Mouse (Mus musculus) embryonic facial prominence, embryonic 11.5 days (tissue): ENCODE measurements around the gene Dmgdh. TPM values are rescaled to one million over a fixed set of nuclear protein-coding genes. Genes with fewer than 3 reads are reported as not detected.

Source experiments
- ATAC-seq: fragments of 200-750 bp; cut with Nextera tagmentation; replicated peaks from 2 replicates; pipeline ENCODE4 v1.8.0; 2017; ENCODE audit warnings: low read depth; ENCODE audit not compliant: insufficient number of reproducible peaks, low FRiP score, low TSS enrichment
- DNase-seq: peaks from one replicate; pipeline ENCODE4 v3.0.0-alpha.2; 2015; ENCODE audit warnings: low spot score
- H3K27ac ChIP-seq: fragments of 300-500 bp; sonication (generic); replicated peaks from 2 replicates; pipeline ENCODE4 v1.5.1; 2014; ENCODE audit warnings: mild to moderate bottlenecking, low read depth, low read length, control low read depth
- H3K27me3 ChIP-seq: fragments of 300-500 bp; sonication (generic); 2 replicates; pipeline ENCODE4 v1.6.1; 2014; ENCODE audit warnings: mild to moderate bottlenecking, low read length, moderate library complexity, mixed read lengths; ENCODE audit not compliant: control insufficient read depth, insufficient read depth
- H3K36me3 ChIP-seq: fragments of 300-500 bp; sonication (generic); replicated peaks from 2 replicates; pipeline ENCODE4 v1.6.1; 2014; ENCODE audit warnings: low read depth, mild to moderate bottlenecking, low read length, moderate library complexity, mixed read lengths; ENCODE audit not compliant: control insufficient read depth, insufficient read depth
- H3K4me1 ChIP-seq: fragments of 300-500 bp; sonication (generic); 2 replicates; pipeline ENCODE4 v1.6.1; 2014; ENCODE audit warnings: low read length, mixed read lengths; ENCODE audit not compliant: control insufficient read depth, insufficient read depth
- H3K4me2 ChIP-seq: fragments of 300-500 bp; sonication (generic); 2 replicates; pipeline ENCODE4 v1.6.1; 2014; ENCODE audit warnings: low read depth, mild to moderate bottlenecking, control low read depth, low read length, moderate library complexity
- H3K4me3 ChIP-seq: fragments of 300-500 bp; sonication (generic); 2 replicates; pipeline ENCODE4 v1.5.1; 2014; ENCODE audit warnings: low read depth, low read length, control low read depth
- H3K9ac ChIP-seq: fragments of 300-500 bp; sonication (generic); replicated peaks from 2 replicates; pipeline ENCODE4 v1.6.1; 2014; ENCODE audit warnings: mild to moderate bottlenecking, control low read depth, low read length
- H3K9me3 ChIP-seq: fragments of 300-500 bp; sonication (generic); replicated peaks from 2 replicates; pipeline ENCODE4 v1.6.1; 2016; ENCODE audit warnings: mild to moderate bottlenecking, low read length, inconsistent platforms, mixed read lengths; ENCODE audit not compliant: control insufficient read depth
- WGBS: fragments of 180-500 bp; shearing (Covaris S2); extraction: QIAGEN DNeasy Blood & Tissue Kit; methylation state at CpG from one replicate; pipeline ENCODE4 v1.1.7; 2014; 5-methylcytosine and 5-hydroxymethylcytosine counted together
- polyA plus RNA-seq: library from polyadenylated mRNA; unstranded; fragments of >200 nt; fragmentation: Nextera tagmentation; extraction: Ambion mirVana; gene quantifications from 2 replicates; pipeline ENCODE4 v1.2.1, GENCODE M21; 2014

The Dmgdh gene
- polyA plus RNA-seq: 0.07 TPM in 1 of 2 replicates, not detected in the other

GRCm38 (mm10) chr13:93674131-93674561 is at the start of gene Dmgdh, which contains the start of gene Bhmt2:
Gene Dmgdh, plus strand, starts transcription at chr13:93674433.
Gene Bhmt2, minus strand, starts transcription at chr13:93674302.
- 6% methylated on average over 24 of the region's 31 CpGs for WGBS
- ATAC-seq (no peak), DNase-seq (no peak)
- Histone ChIP-seq H3K36me3 (no peaks in the 10 kb centered on the region), H3K27ac (no peak within 1 kb of the TSS), H3K27me3 (peaks cover 4% of the 10 kb centered on the region; the same call in 1 of the 2 replicates), H3K4me1 (no peaks in the 10 kb centered on the region), H3K4me2 (peak within 1 kb of the TSS; percentile 30), H3K9ac (no peak within 1 kb of the TSS; the same call in 1 of the 2 replicates), H3K4me3 (0 out of 2 replicates have a peak within 1 kb of the TSS, but pooled peaks have one; percentile 8), H3K9me3 (no peaks in the 10 kb centered on the region)

DNA sequence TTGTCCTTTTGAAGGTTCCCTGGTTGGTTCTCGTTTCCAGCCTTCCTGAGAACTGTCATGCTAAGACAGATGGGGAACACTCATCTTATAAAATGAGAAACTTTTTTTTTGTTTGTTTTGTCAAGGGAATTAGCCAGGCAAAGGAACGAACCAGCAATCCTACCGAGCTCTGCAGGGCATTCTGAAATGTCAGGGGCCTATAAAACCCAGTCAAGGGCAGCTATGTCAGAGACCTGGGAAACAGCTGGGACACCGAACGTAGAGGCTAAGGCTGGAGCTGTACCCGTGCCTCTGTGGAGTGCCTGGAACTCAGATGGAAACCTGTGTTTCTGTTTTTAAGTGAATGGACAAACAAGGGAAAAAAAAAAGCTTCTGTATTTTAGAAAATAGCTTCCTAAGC is 45.4 kb upstream of the Dmgdh start:
- no peaks in the 10 kb centered on the region for H3K4me1 ChIP-seq
- H3K27ac ChIP-seq: no peak overlapping the region
- H3K4me2 ChIP-seq: no peak overlapping the region
- DNase-seq (no peak), ATAC-seq (no peak)
- H3K4me3 ChIP-seq: no peak overlapping the region
- no peak overlapping the region for H3K9ac ChIP-seq
- no peaks in the 10 kb centered on the region for H3K36me3 ChIP-seq
- no peaks in the 10 kb centered on the region for H3K27me3 ChIP-seq
- 23% methylated on average over 6 of the region's 6 CpGs for WGBS
- H3K9me3 ChIP-seq: no peaks in the 10 kb centered on the region

DNA sequence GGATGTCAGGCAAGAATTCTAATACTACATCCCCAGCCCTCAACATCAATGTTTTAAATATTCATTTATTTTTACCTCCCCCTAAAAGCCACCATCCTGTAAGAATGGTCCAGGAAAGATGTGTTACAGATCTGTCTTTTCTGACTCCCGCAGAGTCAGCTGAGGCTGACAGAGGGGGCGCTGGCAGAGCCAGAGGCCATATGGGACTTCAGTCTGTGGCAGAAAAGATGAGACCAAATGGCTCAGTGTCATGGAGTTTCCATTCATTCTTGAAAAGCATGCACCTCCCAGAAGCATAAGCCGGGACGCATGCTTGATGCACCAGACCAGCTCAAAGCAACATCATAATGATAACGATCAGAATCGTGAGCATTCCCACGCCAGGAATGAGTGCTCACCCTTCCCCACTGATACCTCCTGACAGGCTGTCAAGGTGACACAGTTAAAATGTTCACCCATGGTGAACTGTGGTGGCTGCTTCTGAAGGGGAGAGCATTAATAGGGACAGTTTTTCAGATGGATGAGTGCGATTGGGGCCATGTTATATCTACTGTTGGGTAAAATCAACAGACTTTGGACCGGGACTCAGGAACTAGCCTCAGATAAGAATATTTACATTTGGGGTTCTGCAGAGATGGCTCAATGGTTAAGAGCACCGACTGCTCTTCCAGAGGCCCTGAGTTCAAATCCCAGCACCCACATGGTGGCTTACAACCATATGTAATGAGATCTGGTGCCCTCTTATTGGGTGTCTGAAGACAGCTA is 43.1 kb upstream of the Dmgdh start:
- no peak overlapping the region for H3K27ac ChIP-seq
- H3K4me3 ChIP-seq: no peak overlapping the region
- no peak overlapping the region for H3K9ac ChIP-seq
- no peaks in the 10 kb centered on the region for H3K4me1 ChIP-seq
- no peaks in the 10 kb centered on the region for H3K9me3 ChIP-seq
- H3K4me2 ChIP-seq: no peak overlapping the region
- DNase-seq: no peak
- no peaks in the 10 kb centered on the region for H3K36me3 ChIP-seq
- H3K27me3 ChIP-seq: no peaks in the 10 kb centered on the region
- no peak for ATAC-seq
- 84% methylated on average over 10 of the region's 10 CpGs for WGBS

- Histone ChIP-seq H3K4me2 (no peak overlapping the region), H3K4me1 (no peaks in the 10 kb centered on the region), H3K27ac (no peak overlapping the region), H3K4me3 (no peak overlapping the region), H3K36me3 (no peaks in the 10 kb centered on the region), H3K9ac (no peak overlapping the region), H3K9me3 (no peaks in the 10 kb centered on the region), H3K27me3 (no peaks in the 10 kb centered on the region)
- DNase-seq (no peak), ATAC-seq (no peak)
- 81% methylated on average over 5 of the region's 5 CpGs for WGBS
Measured at GRCm38 (mm10) chr13:93632927-93633326, 41.3 kb upstream of the Dmgdh start.

DNA sequence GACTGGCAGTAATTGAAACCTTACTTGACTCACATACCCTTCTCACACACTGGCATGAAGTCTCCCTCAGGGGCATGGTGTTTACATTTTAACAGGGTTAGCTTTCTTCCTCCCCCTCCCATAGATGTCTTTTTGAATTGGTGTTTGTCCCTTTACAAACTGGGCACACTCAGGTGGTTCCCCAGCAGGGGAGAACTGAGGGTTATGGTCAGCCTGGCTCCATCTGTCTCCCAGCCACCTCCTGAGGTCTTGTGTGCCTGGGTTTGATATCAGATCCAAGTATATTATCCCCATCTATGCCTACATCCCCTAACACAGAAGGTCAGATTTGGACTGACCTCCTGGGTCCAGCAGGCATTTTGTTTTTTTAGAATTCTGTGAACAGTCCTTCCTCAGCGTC is 37.7 kb upstream of the Dmgdh start:
- H3K4me3 ChIP-seq: no peak overlapping the region
- no peaks in the 10 kb centered on the region for H3K4me1 ChIP-seq
- H3K27ac ChIP-seq: no peak overlapping the region
- WGBS: 61% methylated on average over 1 of the region's 1 CpGs
- H3K9ac ChIP-seq: no peak overlapping the region
- no peaks in the 10 kb centered on the region for H3K27me3 ChIP-seq
- ATAC-seq (no peak), DNase-seq (no peak)
- no peaks in the 10 kb centered on the region for H3K36me3 ChIP-seq
- H3K4me2 ChIP-seq: no peak overlapping the region
- H3K9me3 ChIP-seq: no peaks in the 10 kb centered on the region

DNA sequence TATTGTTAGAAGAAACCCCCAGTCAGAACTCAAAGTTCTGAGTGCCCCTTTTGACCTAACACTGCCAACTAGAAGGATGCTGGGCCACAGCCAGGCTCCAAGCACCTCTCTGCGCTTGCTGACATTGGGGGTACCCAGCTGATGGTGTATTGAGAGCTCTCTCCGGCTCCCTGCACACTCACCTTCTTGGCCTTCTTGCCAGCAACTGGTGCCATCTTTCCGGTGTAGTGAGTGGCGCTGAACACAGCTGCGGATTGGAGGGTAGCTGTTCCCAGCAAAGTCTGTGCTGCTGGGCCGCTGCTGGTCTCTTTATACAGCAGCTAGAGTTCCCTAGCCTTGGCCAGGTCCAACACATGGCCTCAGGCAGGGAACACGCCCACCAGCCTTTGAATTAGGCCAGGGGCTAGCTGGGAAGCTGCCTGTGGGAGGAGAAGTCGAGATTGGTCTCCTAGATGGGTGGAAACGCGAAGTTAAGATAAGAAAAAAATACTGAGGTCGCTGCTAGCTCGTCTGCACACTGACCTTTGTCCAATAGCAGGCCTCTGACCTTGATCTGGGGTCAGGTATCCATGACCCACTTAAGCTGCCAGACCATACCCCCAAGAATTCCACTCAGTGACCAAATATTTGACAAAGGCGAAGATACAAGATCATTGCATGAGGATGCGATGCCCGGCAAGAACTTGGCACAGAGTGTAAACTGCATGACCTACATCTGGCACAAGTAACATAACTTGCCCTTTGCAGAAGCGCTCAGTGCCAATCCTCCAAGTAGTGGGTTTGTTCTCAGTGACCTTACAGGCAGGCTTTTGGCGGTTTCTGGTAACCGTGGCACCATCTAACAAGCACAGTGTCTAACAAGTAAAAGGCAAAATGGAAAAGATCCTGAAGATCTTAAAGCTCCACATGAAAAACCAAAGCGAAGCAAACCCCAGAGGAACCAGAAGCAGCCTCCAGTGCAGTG is 36.7 kb upstream of the Dmgdh start, which contains the start of gene Bhmt:
Gene Bhmt, minus strand, starts transcription at position 680 of the 964 bp plus-strand sequence.
- no peak for DNase-seq
- no peak within 1 kb of the TSS for H3K9ac ChIP-seq
- no peak within 1 kb of the TSS for H3K27ac ChIP-seq
- no peaks in the 10 kb centered on the region for H3K9me3 ChIP-seq
- no peaks in the 10 kb centered on the region for H3K36me3 ChIP-seq
- WGBS: 65% methylated on average over 19 of the region's 19 CpGs
- H3K27me3 ChIP-seq: no peaks in the 10 kb centered on the region
- no peak within 1 kb of the TSS for H3K4me3 ChIP-seq
- no peak for ATAC-seq
- H3K4me1 ChIP-seq: no peaks in the 10 kb centered on the region
- H3K4me2 ChIP-seq: no peak within 1 kb of the TSS

- 71% methylated on average over 4 of the region's 4 CpGs for WGBS
- no peak for DNase-seq
- Histone ChIP-seq H3K36me3 (no peaks in the 10 kb centered on the region), H3K27ac (no peak overlapping the region), H3K4me3 (no peak overlapping the region), H3K4me1 (no peaks in the 10 kb centered on the region), H3K27me3 (no peaks in the 10 kb centered on the region), H3K4me2 (no peak overlapping the region), H3K9me3 (no peaks in the 10 kb centered on the region), H3K9ac (no peak overlapping the region)
- ATAC-seq: no peak
Measured at GRCm38 (mm10) chr13:93639636-93640035, 34.6 kb upstream of the Dmgdh start.
